Mouse (Mus musculus): Measurements from ENCODE around the gene Tbata.
A peak's percentile ranks its signal among the peaks of the same experiment; 100 is the strongest.

Gene Tbata

GRCm38 (mm10) chr10:61171654-61172053 is at the start of gene Tbata:
Tbata (plus strand) TSS chr10:61171954.
- no peak for DNase-seq

DNA sequence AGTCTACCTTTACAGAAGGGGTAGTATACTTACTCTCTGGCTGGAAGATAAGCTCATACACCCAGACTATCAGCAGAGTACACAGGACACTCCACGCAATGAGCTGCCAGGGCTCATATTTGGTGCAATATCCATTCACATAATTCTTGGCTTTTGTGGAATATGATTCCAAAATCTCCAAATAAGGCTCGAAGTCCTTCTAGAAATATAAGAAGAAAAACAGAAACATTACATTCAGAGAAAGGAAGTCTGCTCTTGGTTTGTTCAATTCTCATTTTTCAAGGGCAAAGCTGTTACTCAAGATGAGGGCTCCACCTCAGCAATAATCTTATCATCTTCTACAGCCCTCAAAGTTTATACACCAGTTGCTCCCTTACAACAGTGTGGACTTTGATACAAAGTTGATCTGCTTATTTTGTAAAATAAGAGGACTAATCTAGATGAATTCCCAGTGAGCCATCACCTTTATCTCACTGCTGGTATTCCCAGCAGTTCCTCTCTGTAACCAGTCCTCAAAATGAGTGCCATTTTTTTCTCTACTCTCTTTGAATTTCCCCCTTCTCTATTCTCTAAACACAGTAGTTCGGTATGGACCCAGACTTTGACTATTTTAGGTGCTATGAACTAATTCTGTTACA is 48.4 kb upstream of the Tbata start:
- DNase-seq: peak; percentile 52

DNA sequence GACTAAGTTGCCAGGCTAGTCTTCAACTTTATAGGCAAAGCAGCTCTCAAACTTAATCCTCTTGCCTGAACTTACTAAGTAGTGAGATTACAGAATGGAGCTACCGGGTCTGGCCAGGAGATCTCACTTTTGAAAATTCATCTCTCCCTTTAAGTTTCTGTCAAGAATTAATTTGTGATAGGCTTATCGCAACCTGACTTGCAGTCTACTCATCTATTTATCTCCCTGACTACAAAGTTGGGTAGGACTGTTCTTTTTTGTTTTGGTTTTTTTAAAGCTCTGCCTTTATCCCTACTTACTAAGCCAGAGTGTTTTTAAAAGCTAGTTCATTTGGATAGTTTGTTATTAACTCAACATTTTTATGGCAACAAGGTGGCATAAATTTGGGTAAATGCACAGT is 47.3 kb upstream of the Tbata start:
- no peak for DNase-seq

- no peak for DNase-seq
Observed at GRCm38 (mm10) chr10:61128701-61129365, 42.9 kb upstream of the Tbata start.

GRCm38 (mm10) chr10:61130959-61131358 is 40.8 kb upstream of the Tbata start:
- no peak for DNase-seq

- DNase-seq: no peak
Observed at GRCm38 (mm10) chr10:61134041-61134440, 37.7 kb upstream of the Tbata start.

GRCm38 (mm10) chr10:61135226-61135839 is 36.4 kb upstream of the Tbata start:
- no peak for DNase-seq

- no peak for DNase-seq
Observed at GRCm38 (mm10) chr10:61137567-61137966, 34.2 kb upstream of the Tbata start.

- no peak for DNase-seq
Observed at GRCm38 (mm10) chr10:61143343-61143742, 28.4 kb upstream of the Tbata start.

- no peak for DNase-seq
Observed at GRCm38 (mm10) chr10:61145766-61146118, 26.0 kb upstream of the Tbata start.

DNA sequence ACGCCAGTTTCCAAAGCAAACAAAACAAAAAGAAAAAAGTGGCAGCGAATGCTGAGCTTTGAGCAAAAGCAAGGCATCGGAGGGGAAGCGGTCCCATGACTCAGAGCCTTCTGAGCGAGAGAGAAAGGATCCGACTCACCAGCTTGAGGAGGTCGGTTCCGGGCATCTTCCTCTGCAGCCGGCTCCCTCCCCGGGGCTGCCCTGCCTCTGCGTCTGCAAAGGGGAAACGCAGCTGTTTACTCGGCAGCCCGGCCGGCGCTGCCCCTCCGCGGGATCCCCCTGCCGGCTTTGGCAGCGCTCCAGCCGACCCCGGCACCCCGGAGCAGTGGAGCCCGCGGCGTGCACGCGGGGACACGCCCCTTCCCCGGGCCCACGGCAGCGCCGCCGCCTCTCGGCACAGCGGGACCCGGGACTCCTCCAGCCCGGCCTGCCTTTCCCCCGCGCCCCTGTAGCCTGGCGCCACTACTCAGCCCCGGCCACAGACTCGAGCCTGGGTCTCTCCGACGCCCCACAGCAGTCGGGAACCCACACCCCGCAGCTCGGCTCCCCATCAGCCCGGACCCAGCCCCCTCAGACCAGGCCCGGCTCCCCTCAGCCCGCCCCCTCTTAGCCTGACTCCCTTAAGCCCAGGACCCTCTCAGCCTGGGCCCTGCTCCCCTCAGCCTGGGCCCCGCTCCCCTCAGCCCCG is 25.5 kb upstream of the Tbata start:
- DNase-seq: peak; percentile 73

DNA sequence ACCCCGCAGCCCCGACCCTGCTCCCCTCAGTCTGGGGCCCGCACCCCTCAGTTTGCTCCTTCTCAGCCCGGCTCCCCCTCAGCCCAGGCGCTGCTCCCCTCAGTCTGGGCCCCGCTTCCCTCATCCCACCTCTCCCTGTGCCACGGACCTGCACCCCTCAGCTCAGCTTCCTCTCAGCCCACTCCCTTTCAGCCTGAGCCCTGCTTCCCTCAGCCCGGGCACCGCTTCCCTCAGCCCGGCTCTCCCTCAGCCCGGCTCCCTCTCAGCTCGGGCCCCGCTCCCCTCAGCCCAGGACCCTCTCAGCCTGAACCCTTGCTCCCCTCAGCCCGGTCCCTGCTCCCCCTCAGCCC is 25.0 kb upstream of the Tbata start:
- DNase-seq: no peak

DNA sequence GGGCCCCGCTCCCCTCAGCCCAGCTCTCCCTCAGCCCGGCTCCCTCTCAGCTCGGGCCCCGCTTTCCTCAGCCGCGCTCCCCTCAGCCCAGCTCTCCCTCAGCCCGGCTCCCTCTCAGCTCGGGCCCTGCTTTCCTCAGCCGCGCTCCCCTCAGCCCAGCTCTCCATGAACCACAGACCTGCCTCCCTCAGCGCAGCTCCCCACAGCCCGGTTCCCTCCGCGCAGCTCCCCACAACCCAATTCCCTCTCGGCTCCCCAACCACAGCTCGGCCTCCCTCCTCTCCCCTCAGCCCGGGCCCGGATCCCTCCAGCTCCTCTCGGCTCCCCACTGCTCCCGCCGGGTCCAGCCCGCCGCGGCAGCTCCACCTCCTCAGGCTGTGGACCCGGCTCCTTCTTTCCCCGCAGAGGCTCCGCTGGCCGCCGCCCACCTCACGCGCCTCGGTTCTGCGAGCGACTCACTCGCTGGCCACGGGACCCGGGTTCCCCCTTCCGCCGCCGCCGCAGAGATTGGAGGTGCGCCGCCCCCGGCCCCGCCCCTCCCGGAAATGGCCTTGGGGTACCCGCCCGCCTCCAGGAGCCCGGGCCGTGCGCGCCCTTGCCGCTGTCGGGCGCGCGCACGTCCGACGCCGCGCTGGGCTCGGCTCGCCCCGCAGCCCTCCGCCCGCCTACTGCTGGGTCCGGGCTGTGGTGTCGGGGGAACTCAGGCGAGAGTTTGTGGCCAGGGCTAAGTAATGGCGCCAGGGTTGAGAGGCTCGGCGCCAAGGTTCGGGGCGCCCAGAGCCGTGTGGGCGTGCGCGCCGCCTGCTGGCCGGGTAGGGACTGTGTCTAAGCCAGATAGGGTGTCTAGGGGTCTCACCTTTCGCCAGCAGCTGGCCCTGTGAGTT is 24.4 kb upstream of the Tbata start, which contains the start of gene Sgpl1:
Gene Sgpl1, minus strand, starts transcription at position 547 of the 884 bp plus-strand sequence.
- DNase-seq: peak; percentile 93

- DNase-seq: peak; percentile 59
Observed at GRCm38 (mm10) chr10:61149476-61149875, 22.3 kb upstream of the Tbata start.

- DNase-seq: no peak
Observed at GRCm38 (mm10) chr10:61150616-61151015, 21.1 kb upstream of the Tbata start.

DNA sequence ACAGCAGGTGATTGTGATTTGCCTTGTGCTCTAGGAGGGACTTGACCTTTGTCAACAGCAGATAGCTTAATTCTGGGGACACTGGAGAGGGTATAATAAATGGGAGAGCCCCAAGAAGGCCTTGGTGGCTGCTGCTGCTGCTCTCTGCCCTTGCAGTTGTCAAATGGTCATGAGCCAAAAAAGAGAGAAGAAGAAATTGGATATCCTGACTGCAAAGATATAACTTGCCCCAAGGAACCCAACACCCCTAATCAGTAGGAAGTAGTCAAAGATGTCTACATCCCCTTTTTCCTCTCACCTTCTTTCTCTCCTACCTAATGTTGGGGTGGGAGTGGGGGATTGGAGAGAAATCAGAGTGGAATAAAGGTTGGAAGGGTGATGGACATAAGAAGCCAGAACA is 19.6 kb upstream of the Tbata start:
- DNase-seq: no peak

DNA sequence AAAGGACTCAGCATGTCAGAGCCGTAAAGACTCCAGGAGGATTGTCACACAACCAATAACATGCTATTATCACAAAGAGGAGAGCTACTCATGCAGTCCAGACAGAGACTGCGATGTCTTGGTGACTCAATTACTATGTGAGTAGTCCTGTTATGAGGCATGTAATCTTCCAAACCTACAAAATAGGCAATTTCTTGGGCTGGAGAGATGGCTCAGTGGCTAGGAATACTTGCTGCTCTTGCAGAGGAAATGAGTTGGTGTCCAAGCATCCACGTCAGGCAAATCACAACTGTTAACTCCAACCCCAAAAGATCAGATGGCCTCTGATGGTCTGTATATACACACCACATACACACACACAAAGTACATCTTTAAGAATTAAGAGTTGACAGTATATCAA is 16.1 kb upstream of the Tbata start:
- no peak for DNase-seq

DNA sequence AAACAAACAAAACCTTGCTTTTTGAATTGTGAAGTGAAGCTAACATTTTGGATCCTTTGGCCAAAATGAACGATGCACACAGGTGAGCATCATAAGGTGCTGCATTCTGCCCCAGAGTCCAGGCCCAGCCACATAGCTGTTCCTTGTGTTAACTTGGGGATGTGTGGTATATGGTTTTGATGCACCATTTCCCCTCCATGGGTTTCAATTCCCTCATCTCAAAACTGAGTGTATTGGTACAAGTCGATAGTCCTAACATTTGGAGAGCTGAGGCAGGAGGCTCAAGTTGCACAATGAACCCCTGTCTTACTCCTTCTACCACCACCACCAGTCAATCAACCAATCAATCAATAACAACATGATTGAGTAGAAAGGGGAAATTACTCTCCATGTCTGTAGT is 15.3 kb upstream of the Tbata start:
- DNase-seq: no peak

DNA sequence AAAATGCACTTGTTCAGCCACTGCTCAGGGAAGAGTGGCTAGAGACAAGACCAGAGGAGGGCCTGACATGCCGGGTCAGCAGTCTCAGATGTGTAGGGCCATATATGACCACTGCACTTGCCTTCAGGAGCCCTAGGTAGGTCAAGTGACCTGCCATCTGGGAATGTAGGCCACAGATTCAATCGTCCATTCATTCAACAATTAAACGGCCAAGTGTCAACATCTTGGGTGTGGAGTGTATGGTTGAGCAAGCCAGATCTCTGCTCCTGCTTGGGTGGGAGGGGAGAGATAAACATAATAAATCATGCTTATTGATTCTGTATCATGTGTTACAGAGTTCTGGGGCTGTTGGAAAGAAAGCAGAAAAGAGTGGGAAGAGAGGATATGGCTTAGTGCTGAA is 13.2 kb upstream of the Tbata start:
- DNase-seq: no peak

DNA sequence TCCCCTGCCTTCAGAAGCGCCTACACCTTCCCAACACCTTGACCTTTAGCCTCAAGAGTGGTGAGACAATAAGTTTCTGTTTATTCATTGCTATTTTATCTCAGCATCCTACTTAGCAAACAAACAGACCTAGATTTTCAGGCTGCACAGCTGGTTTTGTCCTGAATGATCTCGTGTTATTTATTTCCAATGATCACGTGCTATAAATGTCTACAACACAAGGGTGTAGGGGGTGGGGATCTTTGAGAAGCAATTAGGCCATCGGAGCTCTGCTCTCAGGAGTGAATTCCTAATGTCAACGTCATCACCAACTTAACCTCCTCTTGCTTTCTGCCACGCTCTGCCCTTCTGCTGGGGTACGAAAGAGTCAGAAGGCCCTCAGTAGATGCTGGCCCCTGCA is 11.7 kb upstream of the Tbata start:
- DNase-seq: no peak

DNA sequence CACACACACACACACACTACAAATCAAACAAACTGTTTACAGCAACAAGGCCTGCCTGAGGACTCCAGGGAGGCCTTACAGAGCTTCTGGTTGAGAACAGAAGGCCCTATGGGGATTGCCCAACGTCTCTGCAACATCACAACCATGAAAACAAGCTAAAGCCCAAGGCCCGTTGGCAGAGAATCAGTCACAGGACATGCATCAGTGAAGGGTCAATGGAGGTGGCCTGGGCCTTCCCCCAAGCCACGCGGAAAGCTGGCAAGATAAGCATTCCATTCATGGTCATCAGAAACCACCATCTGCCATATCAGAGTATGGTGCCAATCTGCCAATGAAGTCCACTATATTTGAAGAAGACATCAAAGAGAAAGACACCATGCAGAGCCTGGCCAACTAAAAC is 11.1 kb upstream of the Tbata start:
- no peak for DNase-seq

DNA sequence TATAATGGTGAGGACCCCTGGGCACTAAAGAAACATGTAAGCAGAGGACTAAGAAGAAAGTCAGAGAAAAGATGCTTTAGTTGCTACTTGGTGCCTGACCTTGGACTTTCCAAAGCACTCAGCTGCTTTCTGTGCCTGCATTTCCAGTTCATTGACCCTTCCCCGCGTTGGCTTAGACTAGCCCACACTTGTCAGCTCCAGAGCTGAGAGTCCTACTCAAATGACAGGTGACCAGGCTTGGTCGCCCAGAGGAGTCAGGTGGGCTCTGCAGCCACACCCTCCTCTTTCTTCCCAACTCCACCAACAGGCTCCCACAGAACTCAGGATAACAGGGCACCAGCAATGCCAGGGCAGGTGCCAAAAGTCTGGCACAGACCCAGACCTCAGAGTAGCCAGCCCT is 9.4 kb upstream of the Tbata start:
- DNase-seq: no peak
